Mouse (Mus musculus) bone marrow, adult 2 months (tissue): ENCODE results near the gene Prrc2c. TPM values are rescaled to one million over a fixed set of nuclear protein-coding genes. Genes with fewer than 3 reads are reported as not detected.

Experiments
- H3K27ac ChIP-seq: fragments of 200-500 bp; 2 replicates; pipeline ENCODE4 v1.5.1; 2012; ENCODE audit warnings: low read depth, mild to moderate bottlenecking, control low read depth, inconsistent platforms, low read length; ENCODE audit not compliant: control insufficient read depth, poor library complexity, insufficient read depth
- H3K4me1 ChIP-seq: fragments of 200-500 bp; 2 replicates; pipeline ENCODE4 v1.6.1; 2011; ENCODE audit warnings: low read length; ENCODE audit not compliant: control insufficient read depth, insufficient read depth
- H3K4me3 ChIP-seq: fragments of 200-500 bp; replicated peaks from 2 replicates; pipeline ENCODE3; 2011; ENCODE audit warnings: mild to moderate bottlenecking, low read depth, low read length, control low read depth; ENCODE audit not compliant: control insufficient read depth
- CTCF ChIP-seq: fragments of 200-500 bp; IDR thresholded peaks from 2 replicates; pipeline ENCODE4 v1.5.1; 2011; ENCODE audit warnings: low read length, control low read depth; ENCODE audit not compliant: control insufficient read depth, insufficient read depth
- POLR2A ChIP-seq: fragments of 200-500 bp; IDR thresholded peaks from 2 replicates; pipeline ENCODE4 v1.6.1; 2011; ENCODE audit warnings: low read depth, mild to moderate bottlenecking, control low read depth, low read length, borderline replicate concordance; ENCODE audit not compliant: control insufficient read depth
- WGBS: fragments of 180-500 bp; shearing (Covaris S2); methylation state at CpG from one replicate; pipeline ENCODE4 v1.1.7; 2018; 5-methylcytosine and 5-hydroxymethylcytosine counted together
- polyA plus RNA-seq: library from polyadenylated mRNA; stranded (reverse); fragments of >200 nt; gene quantifications from 2 replicates; pipeline ENCODE4 v1.2.4, GENCODE M21; 2011; ENCODE audit warnings: low replicate concordance; ENCODE audit not compliant: missing spikeins, insufficient read depth, insufficient read length

Prrc2c gene
- polyA plus RNA-seq, 1 experiment: 95.5 TPM

- H3K4me1 ChIP-seq: no peaks in the 10 kb centered on the region
- no peak overlapping the region for H3K4me3 ChIP-seq
- TF ChIP-seq POLR2A: no peak
- WGBS: 68% methylated on average over 11 of the region's 11 CpGs
- H3K27ac ChIP-seq: no peak overlapping the region
Measured at GRCm38 (mm10) chr1:162660276-162660860, 80.0 kb downstream of the Prrc2c start.

DNA sequence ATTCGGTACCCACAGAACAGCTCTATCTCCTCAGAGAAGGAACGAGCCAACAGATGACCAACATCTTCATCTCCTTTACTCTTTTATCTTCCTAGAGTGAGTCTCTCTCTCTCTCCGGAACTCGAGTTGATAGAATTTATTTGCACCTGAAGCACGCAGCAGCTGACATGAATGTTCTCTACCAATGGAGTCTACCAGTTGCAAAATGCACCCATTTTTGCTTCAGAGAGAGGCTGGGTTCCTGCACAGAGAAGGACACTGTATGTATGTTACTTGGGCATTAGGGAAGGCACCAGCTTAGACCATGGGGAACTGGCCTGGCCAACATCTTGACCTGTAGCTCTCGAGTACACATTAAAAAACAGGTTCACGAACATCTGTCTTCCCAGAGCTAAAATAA, 82.2 kb downstream of the Prrc2c start, which contains the start of gene Myocos:
TSS of gene Myocos (minus strand) at position 101 of the 400 bp plus-strand sequence.
- TF ChIP-seq CTCF: no peak
- TF ChIP-seq POLR2A: no peak
- WGBS: 82% methylated on average over 7 of the region's 7 CpGs
- H3K4me1 ChIP-seq: no peaks in the 10 kb centered on the region
- H3K4me3 ChIP-seq: no peak within 1 kb of the TSS
- H3K27ac ChIP-seq: no peak within 1 kb of the TSS

- Histone ChIP-seq H3K4me3 (no peak overlapping the region), H3K4me1 (no peaks in the 10 kb centered on the region), H3K27ac (no peak overlapping the region)
- WGBS: 87% methylated on average over 14 of the region's 14 CpGs
- TF ChIP-seq CTCF (no peak), POLR2A (no peak)
Measured at GRCm38 (mm10) chr1:162648416-162648815, 91.9 kb downstream of the Prrc2c start.

DNA sequence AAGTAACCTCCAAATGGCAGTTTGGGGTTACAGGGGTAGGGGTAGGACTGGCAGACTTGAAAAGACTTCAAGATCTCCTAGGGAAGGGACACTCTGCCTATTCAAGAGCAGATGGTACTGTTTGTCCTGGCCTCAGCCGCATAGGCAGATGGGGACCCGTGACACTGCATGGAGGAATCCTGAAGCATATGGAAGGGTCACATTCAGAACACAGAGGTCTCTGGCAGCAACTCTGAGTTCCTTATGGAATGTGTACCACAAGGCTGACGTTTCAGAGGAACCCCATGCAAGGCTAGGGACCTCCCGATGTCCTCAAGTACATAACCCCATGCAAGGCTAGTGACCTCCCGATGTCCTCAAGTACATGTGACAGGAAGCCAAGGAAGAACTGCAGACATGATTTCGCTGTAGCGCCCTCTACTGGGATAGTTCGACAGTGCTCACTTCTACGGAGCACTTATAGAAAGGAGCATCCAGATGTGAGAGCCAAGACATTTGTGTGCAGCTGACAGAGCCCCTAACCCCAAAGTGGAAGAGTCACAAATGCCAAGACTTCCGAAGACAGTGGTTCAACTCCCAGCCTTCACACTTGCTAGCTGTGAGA, 94.2 kb downstream of the Prrc2c start:
- H3K4me3 ChIP-seq: no peak overlapping the region
- H3K27ac ChIP-seq: no peak overlapping the region
- 62% methylated on average over 10 of the region's 10 CpGs for WGBS
- TF ChIP-seq POLR2A (no peak), CTCF (peak; percentile 36; the same call in 1 of the 2 replicates)
- no peaks in the 10 kb centered on the region for H3K4me1 ChIP-seq

GRCm38 (mm10) chr1:162643752-162644151, 96.6 kb downstream of the Prrc2c start:
- TF ChIP-seq CTCF (no peak), POLR2A (no peak)
- H3K27ac ChIP-seq: no peak overlapping the region
- 58% methylated on average over 4 of the region's 4 CpGs for WGBS
- H3K4me3 ChIP-seq: no peak overlapping the region
- H3K4me1 ChIP-seq: no peaks in the 10 kb centered on the region

DNA sequence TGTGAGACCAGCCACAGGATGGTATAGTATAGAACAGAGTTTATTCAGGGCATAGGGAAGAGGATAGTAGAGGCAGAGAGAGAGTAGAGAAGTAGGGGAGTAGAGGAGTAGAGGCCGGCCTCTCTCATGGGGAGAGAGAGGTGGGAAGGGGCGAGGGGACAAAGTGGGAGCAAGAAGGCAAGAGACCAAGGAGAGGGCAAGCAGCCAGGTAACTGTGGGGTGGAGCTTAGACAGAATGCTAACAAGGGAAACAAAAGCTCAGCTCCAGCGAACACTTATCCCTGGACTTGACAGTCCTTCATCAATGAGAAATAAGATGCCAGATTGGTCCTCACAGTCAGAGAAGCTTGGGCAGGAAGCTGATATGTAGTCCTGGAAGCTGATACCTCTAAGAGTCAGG, 97.8 kb downstream of the Prrc2c start:
- H3K4me3 ChIP-seq: no peak overlapping the region
- WGBS: 85% methylated on average over 3 of the region's 3 CpGs
- H3K4me1 ChIP-seq: no peaks in the 10 kb centered on the region
- no peak overlapping the region for H3K27ac ChIP-seq
- TF ChIP-seq CTCF (no peak), POLR2A (no peak)

DNA sequence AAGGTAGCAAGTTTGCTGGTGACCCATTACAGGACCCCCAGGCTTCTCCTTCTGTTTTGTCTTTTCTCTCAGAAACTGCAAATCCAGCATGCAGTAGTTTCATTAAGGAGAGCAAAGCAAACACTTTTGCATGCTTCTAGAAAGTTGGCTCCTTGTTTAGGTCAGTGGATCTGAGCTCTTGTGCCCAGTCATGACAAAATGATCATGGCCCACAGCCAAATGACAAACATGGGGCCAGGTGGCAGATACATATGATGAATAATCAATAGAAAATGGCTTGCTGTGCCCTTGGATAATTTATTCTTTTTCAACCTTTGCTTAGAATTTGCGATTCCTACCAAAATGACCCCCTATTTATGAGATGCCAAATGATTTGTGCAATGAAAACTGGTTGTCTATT, 100.5 kb downstream of the Prrc2c start:
- TF ChIP-seq POLR2A: no peak
- TF ChIP-seq CTCF: no peak
- WGBS: 95% methylated on average over 1 of the region's 1 CpGs
- no peak overlapping the region for H3K4me3 ChIP-seq
- H3K27ac ChIP-seq: no peak overlapping the region
- no peaks in the 10 kb centered on the region for H3K4me1 ChIP-seq

GRCm38 (mm10) chr1:162639051-162639750, 101.2 kb downstream of the Prrc2c start, which contains the start of gene Myoc:
TSS of gene Myoc (plus strand) at chr1:162639155.
- H3K4me3 ChIP-seq: no peak within 1 kb of the TSS
- H3K4me1 ChIP-seq: no peaks in the 10 kb centered on the region
- no peak within 1 kb of the TSS for H3K27ac ChIP-seq
- no peak for TF ChIP-seq POLR2A
- TF ChIP-seq CTCF: no peak
- WGBS: 79% methylated on average over 10 of the region's 10 CpGs
